Mouse (Mus musculus) CD4-positive naive resting alpha-beta T cell, adult 57 days (primary cell): ENCODE measurements around the gene Gm3278. TPM values are rescaled to one million over a fixed set of nuclear protein-coding genes. Genes with fewer than 3 reads are reported as not detected.

Experiments
- total RNA-seq: library from RNA; stranded (reverse); gene quantifications from one replicate; pipeline ENCODE4 v1.2.4, GENCODE M21; 2023

Gm3278 gene
- total RNA-seq, result not detected

DNA sequence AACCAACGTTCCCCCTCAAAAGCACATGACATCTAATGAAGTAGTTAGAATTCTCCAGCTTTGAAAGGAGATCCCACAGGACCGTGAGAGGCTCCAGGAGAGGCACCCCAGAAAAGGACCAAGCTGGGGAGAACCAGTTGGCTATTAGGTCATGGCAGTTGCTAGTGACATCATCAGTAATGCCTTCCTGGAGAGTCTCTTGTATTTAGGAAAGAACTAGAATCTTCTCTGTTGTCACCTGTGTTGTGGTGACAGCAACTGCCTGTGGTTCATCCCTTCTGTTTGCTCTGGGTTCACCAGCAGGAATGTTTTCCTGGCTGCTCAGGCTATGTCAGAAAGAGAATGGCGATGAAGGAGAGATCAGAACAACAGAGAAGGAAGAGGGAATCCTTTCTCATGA is at the start of gene Gm3278:
Gene Gm3278, plus strand, starts transcription at position 301 of the 400 bp plus-strand sequence.

DNA sequence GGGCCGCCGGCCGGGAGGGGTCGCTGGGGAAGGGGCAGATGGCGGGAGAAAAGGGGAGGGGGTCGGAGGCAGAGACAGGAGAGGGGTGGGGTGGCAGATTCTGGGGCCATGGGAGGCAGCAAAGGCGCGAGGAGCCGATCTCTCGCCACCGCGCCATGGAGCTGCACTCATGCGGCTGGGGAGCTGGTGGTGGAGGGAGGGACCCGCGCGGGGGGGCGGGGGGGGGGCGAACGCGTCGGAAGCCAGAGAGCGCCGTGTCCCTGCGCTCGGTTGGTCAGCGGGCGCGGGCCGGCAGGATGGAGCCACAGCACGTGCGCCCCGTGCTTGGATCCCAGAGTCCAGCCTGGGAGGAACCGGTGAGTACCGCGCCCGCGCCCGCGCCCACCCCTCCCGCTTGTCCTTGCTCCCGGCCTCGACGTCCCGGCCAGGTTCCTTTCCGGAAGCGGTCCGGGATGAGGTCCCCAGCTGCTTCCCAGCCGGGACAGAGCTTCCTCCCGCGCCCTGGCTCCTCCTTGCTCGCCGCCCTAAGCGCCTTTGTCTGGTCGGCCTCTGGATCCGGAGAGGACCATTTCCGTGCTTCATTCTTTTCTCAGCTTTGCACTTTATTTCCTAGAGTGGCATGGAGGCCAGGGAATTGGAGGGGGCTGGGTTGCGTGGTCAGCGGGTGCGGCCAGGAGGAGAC is 36.8 kb upstream of the Gm3278 start, which contains the start of gene Gm3264:
Gene Gm3264, plus strand, starts transcription at position 278 of the 682 bp plus-strand sequence.

Other genes starting within 250 kb of the Gm3278 start
- not detected for gene Gm3239, start 228.2 kb upstream of the Gm3278 start, total RNA-seq
- gene Gm7876, start 183.2 kb upstream of the Gm3278 start, total RNA-seq, result not detected
- gene Gm3252, start 165.6 kb upstream of the Gm3278 start, total RNA-seq, result not detected
- gene Gm9602, start 116.1 kb upstream of the Gm3278 start, total RNA-seq, result not detected
- gene Gm3269, start 54.3 kb upstream of the Gm3278 start, total RNA-seq, result not detected
- gene Gm3264, start 36.8 kb upstream of the Gm3278 start, total RNA-seq, result not detected
- not detected for gene Gm8297, start 91.5 kb downstream of the Gm3278 start, total RNA-seq
- gene Gm3298, start 123.5 kb downstream of the Gm3278 start, total RNA-seq, result not detected
- not detected for gene 4930555G01Rik, start 158.2 kb downstream of the Gm3278 start, total RNA-seq
- gene Gm8281, start 178.6 kb downstream of the Gm3278 start, total RNA-seq, result not detected
- gene Gm8279, start 239.1 kb downstream of the Gm3278 start, total RNA-seq, result not detected